Mouse (Mus musculus) olfactory bulb, adult 2 months (tissue): ENCODE measurements around the gene Aagab.

Experiments
- CTCF ChIP-seq: fragments of 200-500 bp; IDR thresholded peaks from 2 replicates; pipeline ENCODE4 v1.5.1; 2012; ENCODE audit warnings: low read depth, mild to moderate bottlenecking, low read length, moderate library complexity; ENCODE audit not compliant: insufficient read depth
- POLR2A ChIP-seq: fragments of 200-500 bp; IDR thresholded peaks from 2 replicates; pipeline ENCODE4 v1.6.1; 2012; ENCODE audit warnings: mild to moderate bottlenecking, low read depth, low read length, moderate library complexity; ENCODE audit not compliant: insufficient read depth

- no peak for TF ChIP-seq POLR2A
- TF ChIP-seq CTCF, result no peak
Measured at GRCm38 (mm10) chr9:63645084-63645483, 42.6 kb downstream of the Aagab start.
